Mouse (Mus musculus) liver, postnatal 0 days (tissue): ENCODE data around the gene Arid3c.
"Not testable (repeated sequence)": the region's sequence is repeated elsewhere in the genome, so short reads cannot be mapped to it uniquely, and the experiment has no call there.

ENCODE experiments used
- CTCF ChIP-seq: sonication (generic); IDR thresholded peaks from 2 replicates; pipeline ENCODE4 v1.5.1; 2016; ENCODE audit warnings: antibody characterized with exemption, low read depth
- EP300 ChIP-seq: IDR thresholded peaks from 2 replicates; pipeline ENCODE4 v1.6.1; 2016; ENCODE audit warnings: antibody characterized with exemption, low read depth, mild to moderate bottlenecking

DNA sequence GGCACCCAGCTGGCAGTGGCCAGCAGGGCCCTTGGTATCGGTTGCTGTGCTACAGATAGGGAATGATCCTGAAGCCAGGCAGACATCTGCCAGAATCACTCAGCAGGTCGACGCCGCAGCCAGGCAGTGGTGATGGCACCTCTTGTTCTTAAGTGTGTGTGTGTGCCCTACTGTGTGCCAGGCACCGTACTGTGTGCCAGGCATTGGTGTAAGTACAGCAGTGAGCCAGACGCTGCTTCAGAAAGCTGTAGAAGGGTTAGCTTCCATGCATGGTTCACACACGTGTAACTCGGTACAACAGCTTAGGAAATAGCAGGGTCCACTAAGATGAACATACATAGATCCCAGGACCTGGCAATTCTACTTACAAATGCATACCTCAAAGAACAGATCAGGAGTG lies 30.7 kb downstream of the Arid3c start:
- not testable (repeated sequence) for TF ChIP-seq EP300, CTCF
